Mouse (Mus musculus): ENCODE data around the gene Xaf1. TPM values are rescaled to one million over a fixed set of nuclear protein-coding genes. Genes with fewer than 3 reads are reported as not detected.

Xaf1 gene
- 10 to 100 TPM in 2 of 4 experiments, 1 to 10 TPM in 2; 5.6 to 11.8 (median 10.1) TPM for total RNA-seq (2022)

DNA sequence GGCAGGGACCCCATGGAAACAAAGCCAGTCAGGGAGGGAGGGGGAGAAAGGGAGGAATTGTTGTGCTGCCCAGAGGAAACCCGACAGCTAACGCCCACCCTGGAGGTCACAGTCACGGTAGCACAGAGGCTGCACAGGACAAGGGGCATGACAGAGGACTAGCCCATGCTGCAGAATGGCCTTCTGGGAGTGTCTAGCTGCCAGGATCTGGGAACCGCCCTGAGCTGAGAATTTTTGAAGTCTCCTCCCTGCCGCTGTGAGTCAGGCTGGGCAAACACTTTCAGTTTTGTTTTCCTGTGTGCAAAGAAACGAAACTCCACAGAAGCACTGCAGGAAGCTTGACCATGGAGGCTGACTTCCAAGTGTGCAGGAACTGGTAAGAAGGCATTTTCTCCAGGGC, at the start of gene Xaf1:
Xaf1 (plus strand) TSS at position 296 of the 400 bp plus-strand sequence.
- peak in 1 of 2 experiments; percentile 21 for DNase-seq (ENCODE audit: low spot score in 2 of 2)

DNA sequence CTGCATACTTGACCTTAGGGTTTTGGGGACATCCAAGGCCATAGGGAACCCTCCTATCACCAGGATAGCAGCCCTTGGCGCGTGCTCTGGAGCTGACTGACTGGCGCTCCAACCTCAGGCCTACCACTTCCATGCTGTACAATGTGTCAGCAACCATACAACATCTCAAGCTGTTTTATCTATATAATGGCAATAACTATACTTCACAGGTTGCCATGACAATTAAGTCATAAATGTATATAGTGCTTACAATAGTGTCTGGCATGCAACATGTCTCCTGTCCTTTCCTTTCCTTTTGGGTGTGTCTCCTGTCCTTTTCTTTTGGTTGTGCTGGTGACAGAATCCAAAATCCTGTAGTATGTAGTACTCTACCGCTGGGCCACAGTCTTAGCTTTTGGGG, 45.8 kb upstream of the Xaf1 start:
- DNase-seq (ENCODE audit: low spot score in 2 of 2), result no peak

DNA sequence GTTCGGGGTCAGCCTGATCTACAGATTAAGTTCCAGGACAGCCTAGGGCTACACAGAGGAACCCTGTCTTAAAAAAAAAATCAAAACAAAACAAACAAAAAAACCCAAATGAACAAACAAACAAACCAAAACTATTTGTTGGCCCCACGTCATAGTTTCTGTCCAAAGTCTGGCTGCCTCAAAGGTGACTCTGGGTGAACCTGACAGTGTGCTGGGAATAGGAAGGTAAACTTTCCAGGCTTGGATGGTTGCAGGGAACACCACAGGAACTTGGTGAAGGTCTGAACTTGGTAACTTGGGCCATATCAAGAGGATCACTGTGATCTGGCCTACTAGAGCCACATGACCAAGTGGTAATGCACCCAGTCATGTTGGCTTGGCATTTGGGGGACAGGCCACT, 45.0 kb upstream of the Xaf1 start:
- no peak for DNase-seq (ENCODE audit: low spot score in 2 of 2)

DNA sequence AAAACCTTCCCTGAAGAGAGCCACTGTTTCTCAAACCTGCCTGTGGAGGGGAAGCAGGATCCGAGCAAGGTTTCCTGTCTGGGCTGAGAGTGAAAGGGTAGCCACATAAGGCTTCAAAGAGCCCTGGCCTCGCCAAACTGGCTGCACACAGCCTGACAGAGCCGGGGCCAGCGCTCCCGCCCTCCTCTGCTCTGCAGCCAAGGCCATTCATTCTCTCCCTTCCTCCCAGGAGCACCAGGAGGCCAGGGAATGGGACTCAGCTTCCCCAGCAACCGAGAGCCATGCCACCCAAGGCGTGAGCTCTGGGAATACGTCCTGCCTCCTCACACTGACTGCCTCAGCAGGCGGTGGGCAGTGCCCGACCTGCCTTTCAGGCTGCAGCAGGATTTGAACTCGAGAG, 35.9 kb upstream of the Xaf1 start:
- DNase-seq (ENCODE audit: low spot score in 2 of 2), result peak in 1 of 2 experiments; percentile 45

DNA sequence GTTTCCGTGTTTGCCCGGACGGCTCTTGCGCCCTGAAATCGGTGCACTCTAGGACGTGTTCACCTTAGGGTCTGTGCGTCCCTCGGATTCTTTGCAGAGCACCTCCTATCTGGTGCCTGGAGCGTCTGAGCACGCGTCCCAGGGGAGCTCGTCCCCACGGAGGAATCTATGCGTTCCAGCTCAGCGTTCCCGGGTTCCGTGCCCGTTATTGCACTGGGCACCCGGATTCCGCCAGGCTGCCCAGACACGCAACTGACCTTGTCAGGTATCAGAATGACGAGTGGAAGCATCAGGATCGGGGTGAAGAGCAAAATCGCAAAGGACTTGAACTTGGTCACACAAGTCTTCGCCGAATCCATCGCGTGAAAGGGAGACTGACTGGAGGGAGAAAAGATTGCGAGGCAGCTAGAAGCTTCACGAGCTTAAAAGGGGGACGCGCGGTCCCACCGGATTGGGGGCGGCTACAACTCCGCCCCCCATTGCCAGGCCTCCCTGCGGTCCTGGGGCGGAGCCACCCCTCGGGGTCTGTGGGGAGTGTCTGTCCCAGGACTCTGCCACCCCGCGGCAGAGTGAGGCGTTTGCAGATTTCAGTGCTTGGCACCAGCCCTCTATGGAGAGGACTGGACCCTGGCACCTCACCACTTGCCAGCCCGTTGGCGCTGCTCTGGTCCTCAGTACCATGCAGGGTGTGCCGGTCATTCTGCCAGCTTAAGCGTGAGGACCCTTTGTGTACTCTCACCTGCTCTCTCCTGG, 35.0 kb upstream of the Xaf1 start:
- peak; percentile 32 to 48 for DNase-seq (ENCODE audit: low spot score in 2 of 2)

DNA sequence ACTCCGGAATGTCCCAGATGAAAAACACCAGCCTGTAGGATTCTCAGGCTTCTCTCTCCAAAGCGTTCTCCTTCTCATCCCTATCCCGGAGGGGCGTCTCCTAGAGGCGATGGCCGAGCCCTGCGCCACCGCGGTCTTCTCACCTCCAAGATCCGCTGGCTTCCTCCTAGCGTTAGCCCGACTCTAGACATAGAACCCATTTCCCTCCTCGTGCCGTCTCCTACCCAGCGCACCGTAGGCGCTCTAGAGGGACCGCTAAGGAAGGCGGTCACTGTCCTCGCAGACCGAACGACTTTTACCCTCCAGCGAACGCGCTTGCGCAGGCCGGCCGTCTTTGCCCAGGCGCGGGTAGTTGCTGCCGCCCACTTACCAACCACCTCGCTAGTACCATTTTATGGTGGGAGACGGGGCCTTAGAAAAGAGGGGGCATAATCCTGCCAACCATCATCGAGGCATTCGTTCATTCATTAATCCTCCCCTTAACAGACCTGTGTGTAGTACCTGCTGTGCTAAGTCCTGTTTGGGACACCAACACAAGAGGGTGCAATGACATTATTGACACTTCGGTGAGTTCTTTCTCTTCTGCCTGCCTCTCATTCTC, 34.4 kb upstream of the Xaf1 start, which contains the start of gene Slc13a5:
Slc13a5 (minus strand) TSS at position 263 of the 601 bp plus-strand sequence.
- DNase-seq (ENCODE audit: low spot score in 2 of 2), result no peak

DNA sequence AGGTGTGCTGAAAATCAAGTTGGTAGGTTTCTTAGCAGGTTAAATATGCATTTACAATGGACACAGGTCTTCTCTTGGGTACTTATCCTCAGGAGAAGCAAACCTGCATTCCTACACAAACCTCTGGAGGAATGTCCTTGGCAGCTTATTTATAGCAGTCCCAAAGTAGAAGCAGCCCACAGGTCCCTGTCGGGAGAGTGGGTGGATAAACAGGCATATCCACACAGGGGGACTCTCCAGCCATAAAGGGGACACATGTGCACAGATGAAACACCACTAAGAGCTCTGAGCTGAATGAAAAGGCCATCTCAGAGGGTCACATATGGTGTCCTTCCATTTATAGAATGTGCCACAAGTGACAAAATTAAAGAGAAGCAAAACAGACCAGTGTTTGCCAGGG, 29.7 kb upstream of the Xaf1 start:
- DNase-seq (ENCODE audit: low spot score in 2 of 2), result no peak

DNA sequence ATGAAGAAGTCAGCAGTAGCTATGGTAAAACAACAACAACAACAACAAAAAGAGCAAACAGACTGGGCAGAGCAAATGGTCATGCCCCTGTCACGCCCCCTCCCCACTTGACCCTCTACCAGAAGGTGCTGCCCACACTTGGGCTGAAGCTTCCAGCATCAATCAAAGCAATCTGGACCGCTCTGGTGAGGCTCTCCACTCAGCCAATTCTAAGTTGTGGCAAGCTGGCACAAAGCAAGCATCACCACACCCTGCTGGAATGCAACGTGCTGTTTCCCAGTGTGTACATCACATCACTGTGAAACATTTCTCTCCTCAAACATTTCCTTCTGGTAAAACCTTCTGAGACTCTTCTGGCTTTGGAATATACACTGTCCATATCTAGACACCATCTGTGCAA, 28.1 kb upstream of the Xaf1 start:
- DNase-seq (ENCODE audit: low spot score in 2 of 2), result no peak

DNA sequence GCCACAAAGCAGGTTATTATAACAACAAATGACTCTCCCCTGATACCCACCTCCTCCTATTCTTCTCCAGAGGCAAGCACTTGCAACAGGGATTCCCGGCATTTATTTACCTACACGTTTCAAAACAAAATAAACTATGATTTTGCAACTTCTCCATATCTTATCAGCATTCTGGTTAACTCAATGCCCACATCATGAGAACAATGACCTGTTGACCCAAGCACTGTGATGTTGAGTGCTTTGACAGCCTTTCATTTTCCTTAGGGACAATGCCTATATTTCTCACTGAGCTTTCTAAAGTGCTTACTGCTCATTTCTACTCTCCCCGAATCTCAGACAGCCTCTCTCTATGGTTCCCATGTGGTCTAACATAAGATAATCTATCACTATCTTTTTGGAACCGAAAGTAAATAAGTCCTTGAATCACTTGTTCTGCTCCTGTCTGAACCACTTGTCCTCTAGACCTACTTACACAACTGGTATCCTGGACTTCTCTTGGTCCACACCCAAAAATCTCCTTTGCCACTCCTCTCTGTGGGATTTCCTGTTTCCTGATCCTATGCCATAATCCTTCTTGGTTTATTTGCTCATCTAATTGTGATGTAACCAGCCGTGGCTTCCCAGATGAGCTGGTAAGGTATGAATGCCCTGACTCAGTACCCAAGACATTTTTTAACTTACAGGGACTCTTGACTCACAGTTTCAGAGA, 20.1 kb upstream of the Xaf1 start:
- DNase-seq (ENCODE audit: low spot score in 2 of 2), result no peak

DNA sequence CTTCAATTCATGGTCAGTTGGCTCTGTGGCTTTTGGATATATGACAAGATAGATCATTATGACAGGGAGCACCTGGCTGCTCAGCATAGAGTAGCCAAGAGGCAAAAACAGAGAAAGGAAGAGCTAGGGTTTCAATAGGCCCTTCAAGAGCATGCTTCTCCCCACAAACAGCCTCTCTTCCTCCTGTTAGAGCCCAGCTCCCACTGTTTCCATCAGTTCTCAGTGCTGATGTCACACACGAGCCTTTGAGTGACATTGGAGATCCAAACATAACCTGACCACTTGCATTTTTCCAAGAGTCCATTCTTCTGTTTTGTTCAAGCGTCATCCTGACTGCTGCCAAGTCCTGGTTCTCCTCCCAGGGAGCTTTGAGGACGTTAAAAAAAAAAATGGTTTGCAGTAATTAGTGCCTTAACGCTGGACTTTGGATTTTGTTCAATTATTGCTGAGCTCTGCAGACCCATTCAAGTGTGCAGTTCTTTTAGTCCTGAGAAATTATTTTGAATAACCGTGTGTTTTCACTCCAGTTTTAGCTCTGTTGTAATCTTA, 19.5 kb upstream of the Xaf1 start:
- DNase-seq (ENCODE audit: low spot score in 2 of 2), result no peak

DNA sequence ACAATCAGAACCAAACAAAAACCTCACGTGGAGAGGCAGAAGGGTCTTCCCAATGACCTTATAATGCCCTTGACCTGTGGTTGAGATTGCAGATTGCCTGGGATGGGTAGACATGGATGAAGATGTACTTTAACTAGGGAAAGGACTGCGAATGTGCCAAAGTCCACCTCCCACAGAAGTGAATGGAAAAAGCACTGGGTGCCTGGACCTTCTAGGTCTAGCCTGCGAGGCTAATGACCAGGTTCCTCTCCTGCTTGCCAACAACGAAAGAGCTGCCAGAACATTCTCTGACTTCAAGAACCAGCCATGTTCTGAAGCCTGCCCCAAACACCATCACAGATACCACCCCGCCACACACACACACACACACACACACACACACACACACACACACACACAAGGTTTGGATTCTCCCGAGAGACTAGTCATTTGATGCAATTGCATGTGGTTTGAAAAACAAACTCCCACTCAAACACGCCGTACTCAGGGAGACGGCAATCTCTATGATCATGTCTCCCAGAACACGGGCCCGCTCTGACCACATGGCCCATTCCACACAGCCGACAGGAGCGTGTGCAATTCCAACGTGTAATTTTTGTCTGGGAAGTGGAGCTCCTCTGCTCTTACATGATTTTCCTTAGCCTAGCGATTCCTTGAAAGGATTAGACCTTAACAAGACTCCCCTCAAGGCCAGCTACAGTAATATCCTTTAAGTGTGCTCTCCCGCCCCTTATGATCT, 17.8 kb upstream of the Xaf1 start:
- no peak for DNase-seq (ENCODE audit: low spot score in 2 of 2)

DNA sequence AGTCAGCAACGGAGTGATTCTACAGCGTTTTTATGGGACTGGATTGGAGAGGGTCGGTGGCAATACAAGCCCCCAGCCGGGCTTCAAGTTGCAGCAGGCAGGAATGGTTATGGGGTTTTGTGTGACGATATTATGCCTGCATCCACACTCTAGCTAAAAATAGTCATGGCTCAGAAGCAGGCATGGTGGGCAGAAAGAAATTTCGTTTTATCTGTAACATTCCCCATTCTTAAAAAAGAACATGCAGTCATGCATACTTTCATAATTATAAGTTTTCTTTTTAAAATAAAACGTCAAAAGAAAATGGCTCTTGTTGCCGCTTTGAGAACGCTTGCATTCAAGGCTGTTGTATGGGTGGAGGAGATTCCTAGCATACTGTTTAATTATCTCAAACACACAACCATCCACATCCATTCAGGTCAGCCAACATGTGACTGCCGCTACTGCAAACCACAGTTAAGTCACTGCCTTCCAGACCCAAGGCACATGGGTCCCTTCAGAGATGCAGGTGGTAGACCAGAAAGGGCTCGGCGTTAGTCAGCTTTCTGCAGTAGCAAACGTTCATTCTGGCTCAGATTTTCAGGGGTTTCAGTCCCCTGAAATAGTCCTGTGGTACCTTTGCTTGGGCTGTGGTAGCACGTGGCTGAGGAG, 16.8 kb upstream of the Xaf1 start:
- no peak for DNase-seq (ENCODE audit: low spot score in 2 of 2)

DNA sequence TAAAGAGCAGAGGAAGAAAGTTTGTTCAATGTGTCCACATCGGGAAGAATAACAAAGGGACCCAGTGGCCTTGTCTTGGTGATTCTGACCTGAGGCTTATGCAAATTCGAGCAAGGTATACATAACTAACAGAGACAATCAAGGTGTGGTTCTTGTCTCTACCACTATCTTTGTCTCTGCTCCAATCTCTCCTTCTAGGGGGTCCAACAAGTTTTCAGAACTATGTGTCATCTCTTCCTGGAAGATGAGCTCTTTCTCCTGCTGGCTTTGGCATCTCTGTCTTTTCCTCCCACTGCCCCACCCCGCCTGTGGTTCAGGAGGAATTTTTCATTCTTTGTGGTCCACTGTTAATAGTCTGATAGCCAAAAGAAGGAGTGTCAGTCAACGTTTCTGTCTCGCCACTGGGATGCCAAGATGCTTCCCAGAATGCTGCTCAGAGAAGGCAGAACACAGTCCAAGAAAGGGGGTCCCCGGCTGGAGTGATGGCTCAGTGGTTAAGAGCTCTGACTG, 15.4 kb upstream of the Xaf1 start:
- no peak for DNase-seq (ENCODE audit: low spot score in 2 of 2)

DNA sequence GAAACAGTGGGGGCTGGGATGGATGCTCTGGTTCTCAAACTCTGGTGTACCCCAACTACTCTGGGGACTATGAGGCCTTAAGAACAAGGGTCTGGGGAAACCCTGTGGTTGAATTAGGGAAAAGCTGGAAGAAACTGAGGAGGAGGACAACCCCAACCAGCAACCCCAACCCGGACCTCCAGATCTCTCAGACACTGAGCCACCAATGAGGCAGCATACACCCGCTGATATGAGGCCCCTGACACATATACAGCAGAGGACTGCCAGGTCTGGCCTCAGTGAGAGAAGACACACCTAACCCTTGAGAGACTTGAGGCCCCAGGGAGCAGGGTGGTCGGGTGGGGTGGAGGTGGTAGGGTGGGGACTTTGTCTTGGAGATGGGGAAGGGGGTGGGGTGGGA, 14.8 kb upstream of the Xaf1 start:
- no peak for DNase-seq (ENCODE audit: low spot score in 2 of 2)

DNA sequence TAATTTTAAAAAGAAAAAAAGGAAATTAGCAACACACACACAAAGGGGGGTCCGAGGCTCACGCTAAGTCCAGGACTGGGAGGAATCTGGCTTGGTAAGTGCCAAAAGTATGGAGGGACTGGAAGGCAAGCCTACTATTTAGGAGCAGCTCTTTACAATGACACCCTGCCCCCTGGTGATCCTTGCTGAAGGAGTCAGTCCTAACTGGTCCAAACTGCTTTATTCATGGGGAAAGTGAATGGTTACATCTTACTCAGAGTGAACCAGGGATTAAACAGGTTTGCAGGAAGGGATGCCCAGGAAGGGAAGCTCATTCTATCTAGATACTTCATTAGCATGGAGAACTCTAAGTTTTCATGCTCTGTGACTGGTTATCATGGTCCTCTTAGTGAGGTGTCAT, 14.3 kb upstream of the Xaf1 start:
- DNase-seq (ENCODE audit: low spot score in 2 of 2), result no peak

DNA sequence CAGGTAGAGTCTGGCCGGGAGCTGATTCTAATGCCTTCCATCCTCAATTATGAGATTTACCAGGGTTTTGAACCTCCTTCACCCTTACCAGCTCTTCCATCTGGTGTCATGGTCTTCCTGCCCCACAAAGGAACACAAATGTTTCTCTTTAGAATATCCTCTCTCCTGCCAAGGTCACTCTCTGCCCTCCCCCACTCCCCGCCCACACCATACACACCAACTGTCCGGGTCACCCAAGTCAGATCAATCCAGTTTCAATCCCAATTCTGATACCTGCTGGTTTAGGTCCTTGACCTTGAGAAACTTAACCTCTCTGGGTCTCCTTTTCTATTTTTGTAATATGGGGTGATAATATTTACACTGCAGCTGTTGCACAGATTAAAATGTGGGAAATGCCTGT, 13.9 kb upstream of the Xaf1 start:
- no peak for DNase-seq (ENCODE audit: low spot score in 2 of 2)

DNA sequence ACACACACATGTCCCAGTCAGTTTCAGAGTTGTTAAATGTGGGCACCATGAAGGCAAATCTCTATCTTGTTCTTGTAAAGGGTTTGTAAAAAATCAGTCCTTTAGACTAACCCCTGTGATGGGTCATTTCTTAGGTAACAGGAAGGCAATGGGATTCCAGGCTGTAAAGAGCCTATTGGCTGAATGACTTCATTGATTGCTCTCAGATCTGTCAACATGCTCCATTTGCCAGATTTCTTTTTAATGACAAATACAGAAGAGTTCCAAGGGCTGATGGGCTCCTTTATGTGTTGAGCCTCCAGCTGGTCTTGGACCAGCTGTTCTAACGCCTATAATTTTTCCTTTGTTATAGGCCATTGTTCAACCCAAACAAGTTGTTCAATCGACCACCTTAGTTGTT, 8.3 kb upstream of the Xaf1 start:
- no peak for DNase-seq (ENCODE audit: low spot score in 2 of 2)

DNA sequence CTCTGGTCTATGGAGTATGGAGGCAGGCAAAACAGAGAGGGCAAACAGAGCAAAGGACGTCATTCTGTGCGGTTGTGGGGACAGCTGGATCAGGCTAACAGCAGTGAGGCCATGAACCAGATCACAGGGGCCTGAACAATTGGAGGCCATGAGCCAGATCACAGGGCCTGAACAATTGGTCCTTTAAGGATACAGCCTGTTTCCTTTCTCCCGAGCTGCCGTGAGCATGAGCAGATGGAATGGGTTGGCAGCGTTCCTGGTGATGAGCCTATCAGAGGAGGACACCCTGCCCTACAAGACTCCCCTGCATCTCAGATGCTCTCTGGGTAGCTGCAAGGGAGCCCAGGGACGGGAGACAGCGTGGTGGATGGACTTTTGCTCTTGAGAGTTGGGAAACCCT, 801 bp downstream of the Xaf1 start:
- DNase-seq (ENCODE audit: low spot score in 2 of 2), result peak; percentile 25 to 83

DNA sequence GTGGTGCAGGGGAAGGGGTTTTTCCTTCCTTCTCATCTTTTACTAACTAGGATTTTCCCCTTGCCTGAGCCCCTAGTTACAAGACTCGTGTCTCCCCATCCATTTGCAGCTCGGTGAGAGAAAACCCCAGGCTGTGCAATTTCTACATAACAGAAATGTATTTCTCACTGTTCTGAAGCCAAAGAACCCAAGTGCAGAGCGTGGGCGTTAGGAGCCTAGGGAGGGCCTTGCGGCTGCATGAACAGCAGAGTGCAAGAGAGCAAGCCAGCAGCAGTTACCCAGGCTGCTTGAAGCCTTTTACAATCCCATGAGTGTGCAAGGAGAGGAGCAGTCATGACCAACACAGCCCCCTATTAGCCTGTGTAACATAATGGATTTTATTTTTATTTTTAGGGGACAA, 6.0 kb downstream of the Xaf1 start:
- DNase-seq (ENCODE audit: low spot score in 2 of 2), result peak in 1 of 2 experiments; percentile 41

DNA sequence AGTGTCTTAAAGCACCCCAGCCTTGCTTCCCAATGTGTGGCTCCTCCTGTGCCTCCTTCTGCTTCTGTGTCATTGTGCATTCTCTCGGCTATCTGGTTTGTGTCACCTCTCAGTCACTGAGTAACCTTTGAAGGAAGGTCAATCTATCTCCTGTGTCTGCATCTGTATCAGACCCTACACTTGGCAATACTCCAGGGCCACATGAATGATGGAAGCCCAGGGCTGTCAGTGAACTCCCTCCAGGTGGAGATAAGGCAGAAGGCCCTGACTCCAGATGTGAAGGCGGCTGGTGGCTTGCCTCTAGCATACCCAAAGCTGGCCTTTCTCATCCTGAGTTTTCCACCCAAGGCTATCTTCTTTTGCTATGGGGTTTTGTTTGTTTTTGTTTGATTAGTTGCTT, 7.6 kb downstream of the Xaf1 start:
- DNase-seq (ENCODE audit: low spot score in 2 of 2), result no peak

DNA sequence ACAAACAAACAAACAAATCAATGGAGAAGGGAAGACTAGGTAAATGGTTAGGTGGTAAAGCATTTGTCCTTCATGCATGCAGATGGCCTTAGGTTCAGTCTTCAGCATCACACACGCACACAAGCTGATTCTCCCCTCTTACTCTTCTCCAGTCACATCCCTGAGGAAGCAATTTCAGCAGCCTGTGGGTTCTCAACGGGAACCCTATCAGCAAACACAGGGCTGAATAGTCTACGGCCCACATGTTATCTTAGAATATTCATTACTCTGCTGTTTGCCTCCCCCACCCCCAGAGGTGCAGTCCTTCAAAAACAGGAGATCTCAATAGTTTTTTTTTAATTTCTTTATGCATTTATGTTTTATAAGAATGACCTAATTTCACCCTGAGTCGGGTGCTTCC, 9.1 kb downstream of the Xaf1 start:
- DNase-seq (ENCODE audit: low spot score in 2 of 2), result no peak
